Mouse (Mus musculus) heart, postnatal 0 days (tissue): Measurements from ENCODE around the gene Wfdc6a. TPM values are rescaled to one million over a fixed set of nuclear protein-coding genes. Genes with fewer than 3 reads are reported as not detected.
"Not testable (repeated sequence)": the region's sequence is repeated elsewhere in the genome, so short reads cannot be mapped to it uniquely, and the experiment has no call there.

Experiments
- ATAC-seq: fragments of 200-750 bp; cut with Nextera tagmentation; 2 replicates; pipeline ENCODE4 v1.8.0; 2017; ENCODE audit warnings: low read depth, moderate number of reproducible peaks, moderate library complexity; ENCODE audit not compliant: insufficient read depth
- DNase-seq: peaks from one replicate; pipeline ENCODE4 v3.0.0-alpha.2; 2016; ENCODE audit warnings: low spot score
- H3K27ac ChIP-seq: fragments of 300-500 bp; sonication (generic); 2 replicates; pipeline ENCODE4 v1.5.1; 2014; ENCODE audit warnings: low read depth, mild to moderate bottlenecking
- H3K27me3 ChIP-seq: fragments of 300-500 bp; sonication (generic); 2 replicates; pipeline ENCODE4 v1.6.1; 2014; ENCODE audit warnings: low read length, mixed read lengths; ENCODE audit not compliant: control insufficient read depth, insufficient read depth
- H3K36me3 ChIP-seq: fragments of 300-500 bp; sonication (generic); replicated peaks from 2 replicates; pipeline ENCODE4 v1.6.1; 2014; ENCODE audit warnings: low read length, mixed read lengths; ENCODE audit not compliant: control insufficient read depth, insufficient read depth
- H3K4me1 ChIP-seq: fragments of 300-500 bp; sonication (generic); 2 replicates; pipeline ENCODE4 v1.6.1; 2014; ENCODE audit warnings: antibody characterized with exemption; ENCODE audit not compliant: control insufficient read depth, insufficient read depth
- H3K4me2 ChIP-seq: fragments of 300-500 bp; sonication (generic); 2 replicates; pipeline ENCODE4 v1.6.1; 2014; ENCODE audit warnings: low read depth, mild to moderate bottlenecking, low read length, moderate library complexity
- H3K4me3 ChIP-seq: fragments of 300-500 bp; sonication (generic); 2 replicates; pipeline ENCODE4 v1.5.1; 2014; ENCODE audit warnings: low read depth, low read length
- H3K9ac ChIP-seq: fragments of 300-500 bp; sonication (generic); replicated peaks from 2 replicates; pipeline ENCODE4 v1.6.1; 2014; ENCODE audit warnings: low read depth, low read length, mixed read lengths
- H3K9me3 ChIP-seq: fragments of 300-500 bp; sonication (generic); replicated peaks from 2 replicates; pipeline ENCODE4 v1.6.1; 2016; ENCODE audit warnings: low read length; ENCODE audit not compliant: control insufficient read depth
- CTCF ChIP-seq: IDR thresholded peaks from 2 replicates; pipeline ENCODE4 v1.5.1; 2016; ENCODE audit warnings: antibody characterized with exemption, control low read depth, low read depth
- EP300 ChIP-seq: IDR thresholded peaks from 2 replicates; pipeline ENCODE4 v1.6.1; 2016; ENCODE audit warnings: antibody characterized with exemption, low read depth
- WGBS: fragments of 180-500 bp; shearing (Covaris S2); extraction: QIAGEN DNeasy Blood & Tissue Kit; methylation state at CpG from one replicate; pipeline ENCODE4 v1.1.7; 2014; 5-methylcytosine and 5-hydroxymethylcytosine counted together
- polyA plus RNA-seq: library from polyadenylated mRNA; unstranded; fragments of >200 nt; fragmentation: Nextera tagmentation; extraction: Ambion mirVana; gene quantifications from 2 replicates; pipeline ENCODE4 v1.2.1, GENCODE M21; 2015
- total RNA-seq: library from RNA; depleted of rRNA; stranded (reverse); fragments of >200 nt; gene quantifications from 2 replicates; pipeline ENCODE4 v1.2.3, GENCODE M21; 2014; ENCODE audit warnings: low replicate concordance

Wfdc6a gene
- total and polyA plus RNA-seq, 2 experiments from 2014 or later = 0.25 TPM; not detected in 1

DNA sequence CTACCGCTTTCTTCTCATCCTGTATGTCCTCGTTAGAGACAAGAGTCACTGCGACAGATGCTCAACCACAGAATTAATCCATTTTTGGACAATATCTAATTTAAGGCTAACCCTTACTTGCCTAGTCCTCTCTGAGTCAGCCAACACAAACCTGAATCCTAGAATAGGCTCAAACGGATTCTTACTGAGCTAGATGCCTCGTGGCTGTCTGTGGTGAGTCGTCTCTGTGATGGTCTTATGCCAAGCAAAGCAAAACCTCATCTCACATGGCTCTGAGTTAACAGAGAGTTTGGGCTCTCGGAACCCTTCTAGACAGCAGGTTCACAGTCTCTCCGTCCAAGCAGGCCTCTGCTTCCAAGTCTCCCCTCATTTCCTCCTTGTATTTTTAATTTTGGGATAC lies 19.2 kb upstream of the Wfdc6a start:
- WGBS = 75% methylated on average over 8 of the region's 8 CpGs
- H3K27ac ChIP-seq = no peak overlapping the region
- no peak overlapping the region for H3K4me2 ChIP-seq
- H3K9me3 ChIP-seq = peaks cover 5% of the 10 kb centered on the region
- DNase-seq = no peak
- no peaks in the 10 kb centered on the region for H3K27me3 ChIP-seq
- no peak for TF ChIP-seq EP300
- TF ChIP-seq CTCF = no peak
- no peak for ATAC-seq
- H3K4me1 ChIP-seq = no peaks in the 10 kb centered on the region
- no peaks in the 10 kb centered on the region for H3K36me3 ChIP-seq
- no peak overlapping the region for H3K9ac ChIP-seq
- H3K4me3 ChIP-seq = no peak overlapping the region

GRCm38 (mm10) chr2:164603482-164603881 lies 18.2 kb upstream of the Wfdc6a start:
- WGBS = 77% methylated on average over 3 of the region's 3 CpGs
- H3K36me3 ChIP-seq = no peaks in the 10 kb centered on the region
- no peak overlapping the region for H3K4me2 ChIP-seq
- H3K27me3 ChIP-seq = no peaks in the 10 kb centered on the region
- no peak overlapping the region for H3K27ac ChIP-seq
- ATAC-seq (no peak), DNase-seq (no peak)
- H3K9me3 ChIP-seq = peaks cover 5% of the 10 kb centered on the region
- no peaks in the 10 kb centered on the region for H3K4me1 ChIP-seq
- H3K9ac ChIP-seq = no peak overlapping the region
- TF ChIP-seq EP300 (no peak), CTCF (no peak)
- no peak overlapping the region for H3K4me3 ChIP-seq

DNA sequence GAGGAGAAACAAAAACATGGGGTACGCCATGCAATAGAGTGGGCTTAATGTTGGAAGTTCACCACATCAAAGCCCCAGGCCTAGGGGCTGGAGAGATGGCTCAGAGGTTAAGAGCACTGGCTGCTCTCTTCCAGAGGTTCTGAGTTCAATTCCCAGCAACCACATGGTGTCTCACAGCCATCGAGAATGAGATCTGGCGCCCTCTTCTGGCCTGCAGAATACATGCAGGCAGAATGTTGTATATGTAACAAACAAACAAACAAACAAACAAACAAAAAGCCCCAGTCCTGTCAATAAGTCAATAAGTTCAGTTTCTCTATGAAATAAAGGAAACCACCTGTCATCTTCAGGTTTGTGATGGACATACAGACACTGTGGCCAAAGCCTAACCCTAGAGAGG lies 14.9 kb upstream of the Wfdc6a start:
- WGBS = 61% methylated on average over 3 of the region's 3 CpGs

GRCm38 (mm10) chr2:164593494-164593893 lies 8.2 kb upstream of the Wfdc6a start, which contains the start of gene Eppin:
TSS of gene Eppin (minus strand) at chr2:164593594.
- H3K9ac ChIP-seq = no peak within 1 kb of the TSS
- H3K9me3 ChIP-seq = no peaks in the 10 kb centered on the region
- H3K27me3 ChIP-seq = 0 out of 2 replicates have a peak, but pooled peaks cover 2% of the 10 kb centered on the region
- H3K4me2 ChIP-seq = no peak within 1 kb of the TSS
- WGBS = 59% methylated on average over 4 of the region's 4 CpGs
- H3K36me3 ChIP-seq = no peaks in the 10 kb centered on the region
- no peak for TF ChIP-seq CTCF
- no peak for TF ChIP-seq EP300
- ATAC-seq (no peak), DNase-seq (no peak)
- H3K4me3 ChIP-seq = no peak within 1 kb of the TSS
- no peak within 1 kb of the TSS for H3K27ac ChIP-seq
- H3K4me1 ChIP-seq = no peaks in the 10 kb centered on the region

More for the DNA sequence above, 14.9 kb upstream of the Wfdc6a start:
- ATAC-seq = no peak
- no peak overlapping the region for H3K9ac ChIP-seq
- TF ChIP-seq EP300 (no peak), CTCF (no peak)
- H3K4me2 ChIP-seq = no peak overlapping the region
- no peak for DNase-seq
- H3K27me3 ChIP-seq = no peaks in the 10 kb centered on the region
- no peaks in the 10 kb centered on the region for H3K36me3 ChIP-seq
- H3K4me1 ChIP-seq = no peaks in the 10 kb centered on the region
- H3K4me3 ChIP-seq = no peak overlapping the region
- peaks cover 5% of the 10 kb centered on the region for H3K9me3 ChIP-seq
- no peak overlapping the region for H3K27ac ChIP-seq

DNA sequence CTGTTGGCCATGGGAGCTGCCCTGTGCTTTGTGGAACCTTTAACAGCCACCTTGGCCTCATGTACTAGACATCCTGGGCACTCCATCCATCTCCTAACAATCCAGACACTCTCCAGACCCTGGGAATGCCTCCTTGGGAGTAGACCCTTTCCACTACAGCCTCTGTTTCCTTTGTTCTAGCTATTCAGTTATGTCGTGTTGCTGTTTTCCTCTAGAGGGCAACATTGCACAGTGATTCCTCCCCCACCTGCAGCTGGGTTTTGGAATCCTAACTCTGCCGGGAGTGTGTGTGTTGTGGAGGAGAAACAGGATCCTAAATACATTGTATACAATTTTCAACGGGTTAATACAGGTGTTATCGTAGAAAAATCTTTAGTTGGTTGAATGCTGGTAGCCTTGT lies 6.8 kb upstream of the Wfdc6a start:
- no peaks in the 10 kb centered on the region for H3K9me3 ChIP-seq
- 0 out of 2 replicates have a peak, but pooled peaks cover 10% of the 10 kb centered on the region for H3K27me3 ChIP-seq
- no peak overlapping the region for H3K9ac ChIP-seq
- no peaks in the 10 kb centered on the region for H3K36me3 ChIP-seq
- H3K4me1 ChIP-seq = no peaks in the 10 kb centered on the region
- no peak overlapping the region for H3K4me2 ChIP-seq
- peak; percentile 71 for DNase-seq
- no peak overlapping the region for H3K4me3 ChIP-seq
- WGBS = 10% methylated on average over 4 of the region's 4 CpGs
- ATAC-seq = no peak
- TF ChIP-seq CTCF (peak; percentile 80), EP300 (no peak)
- H3K27ac ChIP-seq = no peak overlapping the region

DNA sequence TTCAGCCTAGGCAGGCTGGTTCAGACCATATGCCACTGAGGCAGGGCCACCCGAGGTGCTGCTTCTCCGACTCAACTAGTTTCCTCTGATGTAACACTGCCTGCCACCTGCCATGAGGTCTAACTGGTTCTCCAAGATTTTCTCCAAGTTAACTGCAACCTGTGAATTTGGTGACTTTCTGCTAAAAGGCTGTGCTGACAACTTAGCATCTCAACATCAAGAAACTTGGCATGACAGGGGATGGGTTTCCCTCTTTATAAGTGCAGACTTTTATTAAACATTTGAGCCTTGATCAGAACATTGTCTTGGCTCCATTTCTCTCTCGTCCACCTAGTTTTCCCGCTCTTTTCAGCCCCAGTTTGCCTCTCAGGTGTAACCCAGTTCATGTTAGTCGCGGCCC lies 11.9 kb downstream of the Wfdc6a start, which contains the start of gene Spint3:
TSS of gene Spint3 (minus strand) at position 101 of the 400 bp plus-strand sequence.
- DNase-seq, H3K36me3 ChIP-seq, H3K4me1 ChIP-seq, H3K4me3 ChIP-seq, H3K27me3 ChIP-seq, H3K27ac ChIP-seq, H3K9me3 ChIP-seq, ATAC-seq, H3K9ac ChIP-seq, H3K4me2 ChIP-seq: not testable (repeated sequence)
- WGBS = 79% methylated on average over 6 of the region's 6 CpGs
